Mouse (Mus musculus) skeletal muscle tissue, postnatal 0 days (tissue): ENCODE results near the gene Cyb5r4. TPM values are rescaled to one million over a fixed set of nuclear protein-coding genes. Genes with fewer than 3 reads are reported as not detected.

Experiments used
- polyA plus RNA-seq: library from polyadenylated mRNA; unstranded; fragments of >200 nt; fragmentation: Nextera tagmentation; extraction: Ambion mirVana; gene quantifications from 2 replicates; pipeline ENCODE4 v1.2.1, GENCODE M21; 2015

Cyb5r4 gene
- polyA plus RNA-seq: 32.7 and 34.6 TPM in 2 replicates

DNA sequence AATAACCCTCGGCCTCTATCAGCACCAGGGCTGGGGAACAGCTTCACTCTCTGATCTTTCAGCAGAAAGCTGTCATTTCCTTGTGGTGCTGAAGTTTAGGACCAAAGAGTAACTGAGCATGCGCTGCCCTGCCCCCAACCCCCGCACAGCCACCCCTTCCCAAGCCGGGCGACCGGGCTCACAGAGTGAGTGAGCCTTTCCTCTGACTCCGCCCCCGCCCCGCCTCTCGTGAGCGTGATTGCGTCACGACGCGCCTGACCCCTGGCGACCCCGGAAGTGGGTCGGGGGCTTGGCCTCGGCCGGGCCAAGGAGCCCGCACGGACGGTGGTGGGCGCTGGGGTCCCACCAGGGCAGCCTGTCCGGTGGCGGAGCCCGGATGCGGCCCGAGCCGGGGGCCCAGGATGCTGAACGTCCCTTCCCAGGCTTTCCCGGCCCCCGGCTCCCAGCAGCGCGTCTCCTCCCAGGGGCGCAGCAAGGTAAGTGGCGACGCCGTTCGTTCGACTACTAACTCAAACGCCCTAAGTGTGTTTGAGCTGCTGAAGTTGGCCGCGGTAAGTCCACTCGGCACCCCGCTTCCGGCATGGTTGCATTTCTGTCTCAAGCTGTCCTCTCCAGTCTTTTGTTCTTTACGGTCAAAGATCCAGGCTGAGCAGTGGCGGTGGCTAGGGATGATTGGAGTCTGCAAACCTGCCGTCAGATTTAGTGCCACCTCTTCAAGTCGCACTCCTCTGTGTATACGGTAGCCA is at the start of gene Cyb5r4:
TSS of gene Cyb5r4 (plus strand) at position 237 of the 746 bp plus-strand sequence.

DNA sequence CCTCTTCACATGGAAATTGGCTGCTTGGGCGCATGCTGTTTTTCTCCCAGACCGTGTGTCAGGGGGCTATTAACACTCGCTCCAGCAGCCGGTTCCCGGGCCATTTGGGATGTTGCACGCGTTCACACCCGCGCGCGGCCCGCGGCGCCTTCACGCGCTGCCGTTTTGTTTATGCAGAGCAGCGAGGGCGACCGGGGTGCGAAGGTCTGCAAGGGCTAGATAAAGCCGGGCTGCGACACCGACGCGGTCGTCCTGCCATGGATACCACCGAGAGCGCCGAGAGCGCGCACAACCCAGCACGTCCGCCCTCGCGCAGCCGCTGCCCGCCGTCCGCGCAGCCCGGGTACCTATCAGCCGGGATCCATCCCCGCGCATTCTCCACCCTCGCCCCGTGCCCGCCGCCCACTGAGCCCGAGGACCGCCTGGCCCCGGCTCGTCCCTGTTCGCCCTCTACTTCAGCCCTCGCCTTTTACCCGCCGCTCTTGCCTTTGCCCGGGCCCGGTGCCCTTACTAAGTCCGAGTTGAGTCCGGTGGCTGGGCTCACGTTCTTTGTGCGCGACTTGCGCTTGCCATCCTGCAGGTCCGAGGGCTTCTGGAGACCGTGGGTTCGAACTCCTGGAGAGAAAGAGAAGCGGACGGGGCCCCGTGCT is 6.4 kb upstream of the Cyb5r4 start, which contains the start of gene Ripply2:
TSS of gene Ripply2 (plus strand) at position 250 of the 650 bp plus-strand sequence.

Other genes with a start within 250 kb of the Cyb5r4 start
- gene Snap91, start 141.4 kb upstream of the Cyb5r4 start, polyA plus RNA-seq: 3.9 and 4.9 TPM in 2 replicates
- gene Ripply2, start 6.5 kb upstream of the Cyb5r4 start, polyA plus RNA-seq: not detected in 2 replicates
- gene Mrap2, start 122.3 kb downstream of the Cyb5r4 start, polyA plus RNA-seq: not detected in 2 replicates
- gene Cep162, start 233.5 kb downstream of the Cyb5r4 start, polyA plus RNA-seq: 1.5 and 1.6 TPM in 2 replicates